Mouse (Mus musculus): ENCODE data around the gene Cldn1. TPM values are rescaled to one million over a fixed set of nuclear protein-coding genes. Genes with fewer than 3 reads are reported as not detected.

The Cldn1 gene
- total RNA-seq, 2 experiments from 2014 or later = 1.5 to 1.6 TPM

GRCm38 (mm10) chr16:26359619-26360018 lies 12.0 kb downstream of the Cldn1 start:
- no peak overlapping the region for H3K27ac ChIP-seq
- intact Hi-C loops (cut with DNase I) = no loop called here
- no peak for TF ChIP-seq CTCF (IDR thresholded peaks at IDR 0.05)
- no peak overlapping the region for H3K4me3 ChIP-seq
- peak; percentile 19 for DNase-seq

- no peak for TF ChIP-seq CTCF (IDR thresholded peaks at IDR 0.05)
- H3K27ac ChIP-seq = no peak overlapping the region
- intact Hi-C loops (cut with DNase I) = no loop called here
- H3K4me3 ChIP-seq = no peak overlapping the region
- DNase-seq = no peak
These were observed 12.7 kb downstream of the Cldn1 start for GRCm38 (mm10) chr16:26358898-26359297.

- no peak for DNase-seq
- no peak for TF ChIP-seq CTCF (IDR thresholded peaks at IDR 0.05)
- H3K27ac ChIP-seq = no peak overlapping the region
- no peak overlapping the region for H3K4me3 ChIP-seq
- intact Hi-C loops (cut with DNase I) = no loop called here
These were observed 13.5 kb downstream of the Cldn1 start for GRCm38 (mm10) chr16:26357863-26358780.

GRCm38 (mm10) chr16:26355513-26355912 lies 16.1 kb downstream of the Cldn1 start:
- DNase-seq = no peak
- Histone ChIP-seq H3K4me3 (no peak overlapping the region), H3K27ac (no peak overlapping the region)
- no peak for TF ChIP-seq CTCF (IDR thresholded peaks at IDR 0.05)
- intact Hi-C loops (cut with DNase I) = no loop called here

- H3K27ac ChIP-seq = no peak overlapping the region
- TF ChIP-seq CTCF (IDR thresholded peaks at IDR 0.05) = no peak
- no peak overlapping the region for H3K4me3 ChIP-seq
- intact Hi-C loops (cut with DNase I) = no loop called here
- DNase-seq = no peak
These were observed 20.9 kb downstream of the Cldn1 start for GRCm38 (mm10) chr16:26350786-26351185.

- Histone ChIP-seq H3K27ac (no peak overlapping the region), H3K4me3 (no peak overlapping the region)
- no peak for TF ChIP-seq CTCF (IDR thresholded peaks at IDR 0.05)
- intact Hi-C loops (cut with DNase I) = no loop called here
- DNase-seq = no peak
These were observed 22.8 kb downstream of the Cldn1 start for GRCm38 (mm10) chr16:26348809-26349208.

GRCm38 (mm10) chr16:26316281-26316680 lies 55.4 kb downstream of the Cldn1 start:
- TF ChIP-seq CTCF (IDR thresholded peaks at IDR 0.05) = no peak
- DNase-seq = no peak
- Histone ChIP-seq H3K4me3 (no peak overlapping the region), H3K27ac (no peak overlapping the region)
- intact Hi-C loops (cut with DNase I) = no loop called here

GRCm38 (mm10) chr16:26314815-26315214 lies 56.8 kb downstream of the Cldn1 start:
- Histone ChIP-seq H3K4me3 (no peak overlapping the region), H3K27ac (no peak overlapping the region)
- intact Hi-C loops (cut with DNase I) = no loop called here
- TF ChIP-seq CTCF (IDR thresholded peaks at IDR 0.05) = no peak
- no peak for DNase-seq

- intact Hi-C loops (cut with DNase I) = no loop called here
- no peak for DNase-seq
- Histone ChIP-seq H3K4me3 (no peak overlapping the region), H3K27ac (no peak overlapping the region)
- no peak for TF ChIP-seq CTCF (IDR thresholded peaks at IDR 0.05)
These were observed 62.2 kb downstream of the Cldn1 start for GRCm38 (mm10) chr16:26309402-26309801.

Other genes starting within 250 kb of the Cldn1 start
- not detected for gene Cldn16, start 91.3 kb upstream of the Cldn1 start, total RNA-seq (2021)
- gene Tmem207, start 154.9 kb upstream of the Cldn1 start, total RNA-seq (2021) = not detected
- 1 to 10 TPM; 1.4 to 1.8 TPM for gene Il1rap, start 209.9 kb upstream of the Cldn1 start, total RNA-seq (2021)

Measured in gastrocnemius, adult 2 months (tissue).